Mouse (Mus musculus): ENCODE data around the gene Polr3c. TPM values are rescaled to one million over a fixed set of nuclear protein-coding genes. Genes with fewer than 3 reads are reported as not detected.

Polr3c gene
- polyA plus RNA-seq, 1 experiment from 2014 or later: 33.9 TPM

GRCm38 (mm10) chr3:96700376-96700775 is 27.1 kb downstream of the Polr3c start:
- ATAC-seq: no peak

GRCm38 (mm10) chr3:96698993-96699690 is 28.3 kb downstream of the Polr3c start:
- Histone ChIP-seq H3K4me3 (replicated peaks; ENCODE audit: low read length) (no peak overlapping the region), H3K4me1 (replicated peaks; ENCODE audit: control insufficient read depth, insufficient read depth, low read length) (peaks cover 11% of the 10 kb centered on the region), H3K9ac (replicated peaks; ENCODE audit: low read depth, low read length) (no peak overlapping the region), H3K36me3 (ENCODE audit: control insufficient read depth, insufficient read depth) (no peaks in the 10 kb centered on the region), H3K27ac (ENCODE audit: low read length) (no peak overlapping the region), H3K4me2 (ENCODE audit: low read length) (no peak overlapping the region), H3K9me3 (ENCODE audit: control insufficient read depth, low read length) (no peaks in the 10 kb centered on the region), H3K27me3 (replicated peaks; ENCODE audit: control insufficient read depth, insufficient read depth, low read length) (0 out of 2 replicates have a peak, but pooled peaks cover 2% of the 10 kb centered on the region)
- 55% methylated on average over 19 of the region's 19 CpGs for WGBS
- ATAC-seq: no peak

More at GRCm38 (mm10) chr3:96700376-96700775, 27.1 kb downstream of the Polr3c start:
- WGBS: 52% methylated on average over 7 of the region's 7 CpGs
- Histone ChIP-seq H3K36me3 (ENCODE audit: control insufficient read depth, insufficient read depth) (no peaks in the 10 kb centered on the region), H3K27ac (ENCODE audit: low read length) (no peak overlapping the region), H3K9ac (replicated peaks; ENCODE audit: low read depth, low read length) (no peak overlapping the region), H3K27me3 (replicated peaks; ENCODE audit: control insufficient read depth, insufficient read depth, low read length) (0 out of 2 replicates have a peak, but pooled peaks cover 2% of the 10 kb centered on the region), H3K9me3 (ENCODE audit: control insufficient read depth, low read length) (no peaks in the 10 kb centered on the region), H3K4me1 (replicated peaks; ENCODE audit: control insufficient read depth, insufficient read depth, low read length) (peaks cover 11% of the 10 kb centered on the region), H3K4me2 (ENCODE audit: low read length) (no peak overlapping the region), H3K4me3 (replicated peaks; ENCODE audit: low read length) (no peak overlapping the region)

GRCm38 (mm10) chr3:96696766-96697732 is 30.4 kb downstream of the Polr3c start:
- peak overlapping the region; percentile 69 for H3K4me2 ChIP-seq (ENCODE audit: low read length)
- peak overlapping the region; percentile 90 for H3K27ac ChIP-seq (ENCODE audit: low read length)
- no peaks in the 10 kb centered on the region for H3K36me3 ChIP-seq (ENCODE audit: control insufficient read depth, insufficient read depth)
- peak overlapping the region; percentile 90 for H3K9ac ChIP-seq (replicated peaks; ENCODE audit: low read depth, low read length)
- WGBS: under 1% methylated on average over 83 of the region's 85 CpGs
- peak; percentile 90 for ATAC-seq
- H3K9me3 ChIP-seq (ENCODE audit: control insufficient read depth, low read length): no peaks in the 10 kb centered on the region
- H3K27me3 ChIP-seq (replicated peaks; ENCODE audit: control insufficient read depth, insufficient read depth, low read length): 0 out of 2 replicates have a peak, but pooled peaks cover 2% of the 10 kb centered on the region
- peaks cover 11% of the 10 kb centered on the region for H3K4me1 ChIP-seq (replicated peaks; ENCODE audit: control insufficient read depth, insufficient read depth, low read length)
- peak overlapping the region; percentile 95 for H3K4me3 ChIP-seq (replicated peaks; ENCODE audit: low read length)

- peak within 1 kb of the TSS; percentile 95 for H3K4me3 ChIP-seq (replicated peaks; ENCODE audit: low read length)
- H3K4me2 ChIP-seq (ENCODE audit: low read length): peak within 1 kb of the TSS; percentile 69
- H3K9ac ChIP-seq (replicated peaks; ENCODE audit: low read depth, low read length): peak within 1 kb of the TSS; percentile 90
- H3K4me1 ChIP-seq (replicated peaks; ENCODE audit: control insufficient read depth, insufficient read depth, low read length): peaks cover 11% of the 10 kb centered on the region
- peak; percentile 63 for ATAC-seq
- H3K9me3 ChIP-seq (ENCODE audit: control insufficient read depth, low read length): no peaks in the 10 kb centered on the region
- H3K36me3 ChIP-seq (ENCODE audit: control insufficient read depth, insufficient read depth): no peaks in the 10 kb centered on the region
- H3K27ac ChIP-seq (ENCODE audit: low read length): peak within 1 kb of the TSS; percentile 90
- 0 out of 2 replicates have a peak, but pooled peaks cover 2% of the 10 kb centered on the region for H3K27me3 ChIP-seq (replicated peaks; ENCODE audit: control insufficient read depth, insufficient read depth, low read length)
- WGBS: under 1% methylated on average over 35 of the region's 35 CpGs
These were observed 31.1 kb downstream of the Polr3c start, which contains the start of gene Pias3 for GRCm38 (mm10) chr3:96696198-96696765. Pias3 (plus strand) TSS chr3:96696384.

GRCm38 (mm10) chr3:96693579-96693978 is 33.8 kb downstream of the Polr3c start:
- Histone ChIP-seq H3K27ac (ENCODE audit: low read length) (no peak overlapping the region), H3K36me3 (ENCODE audit: control insufficient read depth, insufficient read depth) (no peaks in the 10 kb centered on the region)

GRCm38 (mm10) chr3:96692506-96692905 is 34.9 kb downstream of the Polr3c start:
- ATAC-seq: no peak
- H3K27ac ChIP-seq (ENCODE audit: low read length): no peak overlapping the region
- no peaks in the 10 kb centered on the region for H3K9me3 ChIP-seq (ENCODE audit: control insufficient read depth, low read length)
- H3K4me3 ChIP-seq (replicated peaks; ENCODE audit: low read length): no peak overlapping the region
- H3K27me3 ChIP-seq (replicated peaks; ENCODE audit: control insufficient read depth, insufficient read depth, low read length): 0 out of 2 replicates have a peak, but pooled peaks cover 2% of the 10 kb centered on the region
- peaks cover 8% of the 10 kb centered on the region for H3K4me1 ChIP-seq (replicated peaks; ENCODE audit: control insufficient read depth, insufficient read depth, low read length)
- H3K36me3 ChIP-seq (ENCODE audit: control insufficient read depth, insufficient read depth): no peaks in the 10 kb centered on the region
- WGBS: 10% methylated on average over 3 of the region's 3 CpGs
- H3K4me2 ChIP-seq (ENCODE audit: low read length): no peak overlapping the region
- no peak overlapping the region for H3K9ac ChIP-seq (replicated peaks; ENCODE audit: low read depth, low read length)

More at GRCm38 (mm10) chr3:96693579-96693978, 33.8 kb downstream of the Polr3c start:
- H3K4me3 ChIP-seq (replicated peaks; ENCODE audit: low read length): no peak overlapping the region
- no peak overlapping the region for H3K9ac ChIP-seq (replicated peaks; ENCODE audit: low read depth, low read length)
- no peak overlapping the region for H3K4me2 ChIP-seq (ENCODE audit: low read length)
- H3K4me1 ChIP-seq (replicated peaks; ENCODE audit: control insufficient read depth, insufficient read depth, low read length): peaks cover 11% of the 10 kb centered on the region
- 0 out of 2 replicates have a peak, but pooled peaks cover 2% of the 10 kb centered on the region for H3K27me3 ChIP-seq (replicated peaks; ENCODE audit: control insufficient read depth, insufficient read depth, low read length)
- WGBS: 79% methylated on average over 1 of the region's 1 CpGs
- no peaks in the 10 kb centered on the region for H3K9me3 ChIP-seq (ENCODE audit: control insufficient read depth, low read length)
- ATAC-seq: no peak

- no peaks in the 10 kb centered on the region; the same call in 1 of the 2 replicates for H3K4me1 ChIP-seq (replicated peaks; ENCODE audit: control insufficient read depth, insufficient read depth, low read length)
- 46% methylated on average over 3 of the region's 3 CpGs for WGBS
- no peaks in the 10 kb centered on the region for H3K36me3 ChIP-seq (ENCODE audit: control insufficient read depth, insufficient read depth)
- no peak overlapping the region for H3K9ac ChIP-seq (replicated peaks; ENCODE audit: low read depth, low read length)
- no peak for ATAC-seq
- no peak overlapping the region for H3K27ac ChIP-seq (ENCODE audit: low read length)
- no peak overlapping the region for H3K4me3 ChIP-seq (replicated peaks; ENCODE audit: low read length)
- H3K9me3 ChIP-seq (ENCODE audit: control insufficient read depth, low read length): no peaks in the 10 kb centered on the region
- no peak overlapping the region for H3K4me2 ChIP-seq (ENCODE audit: low read length)
- H3K27me3 ChIP-seq (replicated peaks; ENCODE audit: control insufficient read depth, insufficient read depth, low read length): no peaks in the 10 kb centered on the region
These were observed 37.1 kb downstream of the Polr3c start for GRCm38 (mm10) chr3:96690298-96690697.

GRCm38 (mm10) chr3:96688854-96689253 is 38.6 kb downstream of the Polr3c start:
- no peaks in the 10 kb centered on the region for H3K9me3 ChIP-seq (ENCODE audit: control insufficient read depth, low read length)
- H3K9ac ChIP-seq (replicated peaks; ENCODE audit: low read depth, low read length): no peak overlapping the region
- H3K4me3 ChIP-seq (replicated peaks; ENCODE audit: low read length): no peak overlapping the region
- no peaks in the 10 kb centered on the region for H3K27me3 ChIP-seq (replicated peaks; ENCODE audit: control insufficient read depth, insufficient read depth, low read length)
- H3K27ac ChIP-seq (ENCODE audit: low read length): no peak overlapping the region
- H3K4me2 ChIP-seq (ENCODE audit: low read length): no peak overlapping the region
- 88% methylated on average over 11 of the region's 11 CpGs for WGBS
- no peak for ATAC-seq
- H3K36me3 ChIP-seq (ENCODE audit: control insufficient read depth, insufficient read depth): no peaks in the 10 kb centered on the region
- H3K4me1 ChIP-seq (replicated peaks; ENCODE audit: control insufficient read depth, insufficient read depth, low read length): peaks cover 5% of the 10 kb centered on the region; the same call in 1 of the 2 replicates

Measured in forebrain, embryonic 16.5 days (tissue).